Mouse (Mus musculus) limb, embryonic 14.5 days (tissue): ENCODE results near the gene Apoa2. TPM values are rescaled to one million over a fixed set of nuclear protein-coding genes. Genes with fewer than 3 reads are reported as not detected.

Source experiments
- ATAC-seq: fragments of 200-750 bp; cut with Nextera tagmentation; 2 replicates; pipeline ENCODE4 v1.8.0; 2017; ENCODE audit warnings: low read depth, moderate number of reproducible peaks, moderate TSS enrichment; ENCODE audit not compliant: low FRiP score
- DNase-seq: peaks from one replicate; pipeline ENCODE4 v3.0.0-alpha.2; 2015; ENCODE audit warnings: low spot score
- H3K27ac ChIP-seq: fragments of 300-500 bp; sonication (generic); replicated peaks from 2 replicates; pipeline ENCODE4 v1.5.1; 2014; ENCODE audit warnings: low read depth, mild to moderate bottlenecking, low read length, moderate library complexity, mixed read lengths
- H3K27me3 ChIP-seq: fragments of 300-500 bp; sonication (generic); 2 replicates; pipeline ENCODE4 v1.6.1; 2014; ENCODE audit warnings: low read length, mixed read lengths; ENCODE audit not compliant: control insufficient read depth, insufficient read depth
- H3K36me3 ChIP-seq: fragments of 300-500 bp; sonication (generic); 2 replicates; pipeline ENCODE4 v1.6.1; 2014; ENCODE audit warnings: mild to moderate bottlenecking, low read length, moderate library complexity, mixed read lengths; ENCODE audit not compliant: control insufficient read depth, insufficient read depth
- H3K4me1 ChIP-seq: fragments of 300-500 bp; sonication (generic); 2 replicates; pipeline ENCODE4 v1.6.1; 2014; ENCODE audit warnings: antibody characterized with exemption, low read length, mixed read lengths; ENCODE audit not compliant: control insufficient read depth, insufficient read depth
- H3K4me2 ChIP-seq: fragments of 300-500 bp; sonication (generic); replicated peaks from 2 replicates; pipeline ENCODE4 v1.6.1; 2014; ENCODE audit warnings: low read depth, mild to moderate bottlenecking, low read length, moderate library complexity; ENCODE audit not compliant: severe bottlenecking
- H3K4me3 ChIP-seq: fragments of 300-500 bp; sonication (generic); replicated peaks from 2 replicates; pipeline ENCODE4 v1.5.1; 2014; ENCODE audit warnings: low read length
- H3K9ac ChIP-seq: fragments of 300-500 bp; sonication (generic); 2 replicates; pipeline ENCODE4 v1.6.1; 2014; ENCODE audit warnings: mild to moderate bottlenecking, low read depth, low read length, moderate library complexity; ENCODE audit not compliant: severe bottlenecking
- H3K9me3 ChIP-seq: fragments of 300-500 bp; sonication (generic); 2 replicates; pipeline ENCODE4 v1.6.1; 2016; ENCODE audit warnings: low read length; ENCODE audit not compliant: control insufficient read depth
- POLR2A ChIP-seq: fragments of 200-500 bp; IDR thresholded peaks from 2 replicates; pipeline ENCODE4 v1.8.0; 2012; ENCODE audit warnings: inconsistent platforms, mild to moderate bottlenecking, moderate library complexity, borderline replicate concordance; ENCODE audit not compliant: insufficient read depth, insufficient read length; ENCODE audit errors: extremely low read depth
- WGBS: fragments of 180-500 bp; shearing (Covaris S2); extraction: QIAGEN DNeasy Blood & Tissue Kit; methylation state at CpG from one replicate; pipeline ENCODE4 v1.1.7; 2014; 5-methylcytosine and 5-hydroxymethylcytosine counted together
- polyA plus RNA-seq, 2 experiments: library from polyadenylated mRNA; depleted of rRNA in 1 of 2; stranded (reverse) in 1 of 2; unstranded in 1 of 2; fragments of >200 nt; fragmentation: Nextera tagmentation in 1 of 2; extraction: Ambion mirVana in 1 of 2; gene quantifications; 2 replicates each; pipeline versions ENCODE4 v1.2.1 to v1.2.3; 2012 to 2014

The Apoa2 gene
- polyA plus RNA-seq, 2 experiments, result 1.6 to 4.7 TPM

GRCm38 (mm10) chr1:171250680-171251593 lies 26.1 kb downstream of the Apoa2 start, which contains the start of gene Ndufs2:
TSS of gene Ndufs2 (minus strand) at chr1:171251388.
- 14% methylated on average over 23 of the region's 26 CpGs for WGBS
- peak within 1 kb of the TSS; percentile 70 for H3K4me2 ChIP-seq
- DNase-seq (peak; percentile 46), ATAC-seq (0 out of 2 replicates have a peak, but pooled peaks have one; percentile 2)
- H3K27ac ChIP-seq, result peak within 1 kb of the TSS; percentile 94
- H3K4me3 ChIP-seq, result peak within 1 kb of the TSS; percentile 39
- peak within 1 kb of the TSS; percentile 52 for H3K9ac ChIP-seq
- H3K27me3 ChIP-seq, result no peaks in the 10 kb centered on the region
- no peak for TF ChIP-seq POLR2A
- H3K36me3 ChIP-seq, result peaks cover 14% of the 10 kb centered on the region; the same call in 1 of the 2 replicates
- H3K9me3 ChIP-seq, result no peaks in the 10 kb centered on the region
- peaks cover 45% of the 10 kb centered on the region for H3K4me1 ChIP-seq

- DNase-seq (peak; percentile 77), ATAC-seq (peak; percentile 51)
- Histone ChIP-seq H3K4me3 (peak overlapping the region; percentile 39), H3K4me1 (peaks cover 40% of the 10 kb centered on the region), H3K36me3 (peaks cover 21% of the 10 kb centered on the region; the same call in 1 of the 2 replicates), H3K9me3 (no peaks in the 10 kb centered on the region), H3K27me3 (no peaks in the 10 kb centered on the region), H3K9ac (peak overlapping the region; percentile 52), H3K27ac (peak overlapping the region; percentile 94), H3K4me2 (peak overlapping the region; percentile 70)
- 2% methylated on average over 13 of the region's 13 CpGs for WGBS
- no peak for TF ChIP-seq POLR2A
These were observed 26.9 kb downstream of the Apoa2 start for GRCm38 (mm10) chr1:171251594-171252324.

DNA sequence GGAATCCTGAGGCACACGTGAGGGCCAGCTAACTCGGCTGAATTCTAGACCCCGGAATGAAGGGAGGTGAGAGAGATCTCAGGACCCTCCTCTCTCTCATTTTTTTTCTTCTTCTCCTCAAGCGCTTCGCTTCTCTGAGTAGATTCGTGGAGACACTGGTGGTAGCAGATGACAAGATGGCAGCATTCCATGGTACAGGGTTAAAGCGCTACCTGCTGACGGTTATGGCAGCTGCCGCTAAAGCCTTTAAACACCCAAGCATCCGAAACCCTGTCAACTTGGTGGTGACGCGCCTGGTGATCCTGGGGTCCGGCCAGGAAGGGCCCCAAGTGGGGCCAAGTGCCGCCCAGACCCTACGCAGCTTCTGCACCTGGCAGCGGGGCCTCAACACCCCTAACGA lies 27.6 kb downstream of the Apoa2 start:
- Histone ChIP-seq H3K4me2 (peak overlapping the region; percentile 70), H3K4me3 (peak overlapping the region; percentile 39), H3K27me3 (no peaks in the 10 kb centered on the region), H3K27ac (peak overlapping the region; percentile 94), H3K9me3 (no peaks in the 10 kb centered on the region), H3K4me1 (peaks cover 40% of the 10 kb centered on the region), H3K36me3 (peaks cover 23% of the 10 kb centered on the region), H3K9ac (peak overlapping the region; percentile 52)
- DNase-seq (peak; percentile 30), ATAC-seq (peak; percentile 4)
- TF ChIP-seq POLR2A, result no peak
- 37% methylated on average over 17 of the region's 17 CpGs for WGBS

GRCm38 (mm10) chr1:171256095-171256818 lies 31.4 kb downstream of the Apoa2 start:
- Histone ChIP-seq H3K4me3 (no peak overlapping the region), H3K27ac (no peak overlapping the region), H3K4me2 (no peak overlapping the region), H3K4me1 (peaks cover 12% of the 10 kb centered on the region), H3K9ac (no peak overlapping the region), H3K27me3 (no peaks in the 10 kb centered on the region), H3K36me3 (peaks cover 44% of the 10 kb centered on the region), H3K9me3 (no peaks in the 10 kb centered on the region)
- WGBS, result 91% methylated on average over 24 of the region's 24 CpGs
- TF ChIP-seq POLR2A, result no peak
- ATAC-seq, result no peak
- no peak for DNase-seq

DNA sequence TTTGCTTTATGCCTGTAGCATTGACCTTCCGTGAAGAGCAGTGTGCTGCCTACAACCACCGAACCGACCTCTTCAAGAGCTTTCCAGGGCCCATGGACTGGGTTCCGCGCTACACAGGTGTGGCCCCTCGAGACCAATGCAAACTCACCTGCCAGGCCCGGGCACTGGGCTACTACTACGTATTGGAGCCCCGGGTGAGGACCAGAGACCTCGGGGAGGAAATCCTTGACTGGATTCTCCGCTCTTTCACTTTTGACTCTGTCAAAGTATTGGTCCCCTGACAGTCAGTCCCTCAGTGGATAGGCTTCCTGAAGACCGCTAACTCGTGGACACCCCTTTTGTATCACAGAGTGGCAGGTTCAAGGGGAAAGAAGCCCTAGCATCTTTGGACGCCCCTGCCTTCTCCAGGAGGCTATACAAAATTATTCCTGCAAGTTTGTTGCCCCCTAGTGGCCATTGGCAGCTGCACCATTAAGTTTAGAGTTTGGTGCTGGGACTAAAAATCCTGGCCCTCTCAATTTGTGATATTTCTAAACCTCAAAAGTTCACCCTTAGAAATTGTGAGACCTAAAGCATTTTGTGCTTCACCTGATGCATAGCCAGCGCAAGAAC lies 32.2 kb downstream of the Apoa2 start:
- peaks cover 44% of the 10 kb centered on the region for H3K36me3 ChIP-seq

More for the DNA sequence above, 32.2 kb downstream of the Apoa2 start:
- ATAC-seq, result no peak
- Histone ChIP-seq H3K4me1 (peaks cover 8% of the 10 kb centered on the region), H3K4me3 (no peak overlapping the region), H3K9me3 (no peaks in the 10 kb centered on the region), H3K27me3 (no peaks in the 10 kb centered on the region), H3K9ac (no peak overlapping the region), H3K4me2 (no peak overlapping the region), H3K27ac (no peak overlapping the region)
- DNase-seq, result peak; percentile 78
- 61% methylated on average over 15 of the region's 15 CpGs for WGBS
- no peak for TF ChIP-seq POLR2A
